Mouse (Mus musculus): ENCODE results near the gene Spred3. TPM values are rescaled to one million over a fixed set of nuclear protein-coding genes. Genes with fewer than 3 reads are reported as not detected.

Spred3 gene
- polyA plus RNA-seq, 1 experiment from 2014 or later, result 10.7 TPM

- no peak for ATAC-seq
- WGBS, result under 1% methylated on average over 43 of the region's 43 CpGs
- H3K4me2 ChIP-seq (ENCODE audit: low read length), result peak overlapping the region; percentile 61
- H3K4me3 ChIP-seq (ENCODE audit: low read depth, low read length), result peak overlapping the region; percentile 75
- H3K9me3 ChIP-seq (replicated peaks; ENCODE audit: control insufficient read depth, low read length, poor library complexity, severe bottlenecking), result no peaks in the 10 kb centered on the region
- peaks cover 19% of the 10 kb centered on the region for H3K36me3 ChIP-seq (ENCODE audit: control insufficient read depth, insufficient read depth, low read length)
- H3K27ac ChIP-seq (ENCODE audit: low read length), result no peak overlapping the region
- peaks cover 22% of the 10 kb centered on the region for H3K4me1 ChIP-seq (ENCODE audit: control insufficient read depth, insufficient read depth, low read length)
- H3K9ac ChIP-seq (ENCODE audit: low read depth, low read length), result peak overlapping the region; percentile 36; the same call in 1 of the 2 replicates
- H3K27me3 ChIP-seq (ENCODE audit: control insufficient read depth, insufficient read depth, low read depth, low read length), result peaks cover 37% of the 10 kb centered on the region
These were observed 747 bp upstream of the Spred3 start for GRCm38 (mm10) chr7:29170755-29171561.

DNA sequence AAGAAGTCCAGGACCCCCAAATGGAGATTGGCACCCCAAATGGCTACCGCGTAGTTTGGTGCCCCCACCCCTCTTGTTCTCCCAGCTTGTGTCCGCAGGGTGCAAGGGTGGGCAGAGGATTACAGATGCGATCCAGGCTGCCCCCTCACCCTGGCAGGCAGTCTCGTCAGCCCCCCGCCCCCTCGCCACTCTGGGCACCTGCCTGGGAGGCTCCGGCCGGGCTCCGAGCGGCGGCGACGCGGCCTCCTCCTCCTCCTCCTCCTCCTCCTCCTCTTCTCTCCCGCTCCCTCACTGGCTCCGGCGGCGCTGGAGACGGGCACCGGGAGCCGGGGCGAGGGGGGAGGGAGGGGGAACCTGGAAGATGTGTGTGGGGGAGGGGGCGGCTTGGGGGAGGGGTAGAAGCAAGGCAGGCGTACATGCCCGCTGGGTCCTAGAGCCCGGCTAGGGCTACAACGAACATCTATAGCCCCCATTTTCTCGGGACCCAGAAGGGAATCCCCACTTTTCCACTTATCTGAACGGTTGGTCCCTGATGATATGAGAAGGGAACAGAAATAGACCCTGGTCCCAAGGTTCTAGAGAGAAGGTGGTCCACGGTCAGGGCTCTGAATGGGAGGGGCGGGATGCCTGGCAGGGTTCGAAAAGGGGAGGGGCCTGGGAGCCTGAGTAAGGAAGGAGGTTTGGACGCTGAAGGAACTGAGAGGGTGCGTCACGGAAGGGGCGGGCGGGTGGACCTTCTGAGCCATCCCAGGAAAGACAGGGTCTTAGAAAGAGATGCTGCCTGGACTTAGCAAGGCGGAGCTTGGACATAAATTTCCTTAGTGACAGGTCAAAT, 763 bp downstream of the Spred3 start:
- Histone ChIP-seq H3K9me3 (replicated peaks; ENCODE audit: control insufficient read depth, low read length, poor library complexity, severe bottlenecking) (no peaks in the 10 kb centered on the region), H3K4me3 (ENCODE audit: low read depth, low read length) (peak overlapping the region; percentile 75), H3K4me1 (ENCODE audit: control insufficient read depth, insufficient read depth, low read length) (peaks cover 22% of the 10 kb centered on the region), H3K27ac (ENCODE audit: low read length) (peak overlapping the region; percentile 91), H3K4me2 (ENCODE audit: low read length) (peak overlapping the region; percentile 61), H3K9ac (ENCODE audit: low read depth, low read length) (peak overlapping the region; percentile 80), H3K36me3 (ENCODE audit: control insufficient read depth, insufficient read depth, low read length) (peaks cover 5% of the 10 kb centered on the region), H3K27me3 (ENCODE audit: control insufficient read depth, insufficient read depth, low read depth, low read length) (peaks cover 34% of the 10 kb centered on the region)
- 0% methylated on average over 21 of the region's 39 CpGs for WGBS
- peak; percentile 86 for ATAC-seq

DNA sequence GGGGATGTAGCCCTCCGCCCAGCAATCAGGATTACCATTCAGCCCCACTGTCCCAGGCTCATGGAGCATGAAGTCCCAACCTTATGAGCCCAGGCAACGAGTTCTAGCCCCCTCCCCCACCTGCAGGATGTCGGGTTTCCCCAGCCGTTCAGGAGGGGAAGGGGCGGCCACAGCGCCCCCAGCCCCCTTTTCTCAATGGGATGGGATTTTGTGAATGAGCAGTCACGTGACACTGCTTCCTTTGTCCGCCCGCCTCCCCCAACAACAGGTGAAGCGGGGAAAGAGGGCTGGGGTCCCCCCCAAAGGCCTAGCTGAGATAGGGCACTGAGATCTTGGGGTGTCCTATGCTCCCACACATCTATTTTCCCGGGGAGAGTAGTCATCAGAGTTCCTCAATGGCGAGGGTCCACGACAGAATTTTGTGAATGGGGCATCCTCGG, 1.4 kb downstream of the Spred3 start:
- H3K4me3 ChIP-seq (ENCODE audit: low read depth, low read length), result peak overlapping the region; percentile 75
- peaks cover under 1% of the 10 kb centered on the region for H3K36me3 ChIP-seq (ENCODE audit: control insufficient read depth, insufficient read depth, low read length)
- H3K9ac ChIP-seq (ENCODE audit: low read depth, low read length), result peak overlapping the region; percentile 80
- 0% methylated on average over 12 of the region's 14 CpGs for WGBS
- no peaks in the 10 kb centered on the region for H3K9me3 ChIP-seq (replicated peaks; ENCODE audit: control insufficient read depth, low read length, poor library complexity, severe bottlenecking)
- H3K4me1 ChIP-seq (ENCODE audit: control insufficient read depth, insufficient read depth, low read length), result peaks cover 22% of the 10 kb centered on the region
- H3K4me2 ChIP-seq (ENCODE audit: low read length), result peak overlapping the region; percentile 61
- ATAC-seq, result peak; percentile 20
- H3K27ac ChIP-seq (ENCODE audit: low read length), result peak overlapping the region; percentile 91
- H3K27me3 ChIP-seq (ENCODE audit: control insufficient read depth, insufficient read depth, low read depth, low read length), result peaks cover 28% of the 10 kb centered on the region

DNA sequence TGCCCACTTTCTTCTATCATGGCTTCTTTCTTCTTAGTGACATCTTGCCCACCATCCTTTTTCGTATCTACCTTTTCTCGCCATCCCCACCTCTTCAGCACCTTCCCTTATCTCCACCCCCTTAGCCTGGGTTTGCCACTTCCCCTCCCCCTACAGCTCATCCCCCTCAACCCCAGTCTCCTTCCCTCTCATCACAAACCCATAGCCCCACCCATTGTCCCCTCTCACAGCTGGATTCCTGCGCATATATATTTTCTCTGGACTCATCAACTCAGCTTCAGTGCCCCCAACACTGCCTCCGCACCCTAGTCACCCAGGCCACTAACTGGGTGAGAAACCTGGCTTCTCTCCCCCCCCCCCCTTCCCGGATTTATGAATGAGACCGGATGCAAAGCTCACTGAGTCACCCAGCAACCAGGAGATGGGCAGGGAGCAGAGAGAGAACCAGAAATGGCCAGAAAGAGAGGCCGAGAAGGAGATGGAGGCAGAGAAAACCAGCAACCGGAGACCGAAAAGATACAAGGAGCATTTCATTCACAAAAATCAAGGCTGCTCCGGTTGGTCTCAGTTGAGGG, 2.0 kb downstream of the Spred3 start:
- Histone ChIP-seq H3K4me3 (ENCODE audit: low read depth, low read length) (peak overlapping the region; percentile 75), H3K27ac (ENCODE audit: low read length) (peak overlapping the region; percentile 91), H3K4me1 (ENCODE audit: control insufficient read depth, insufficient read depth, low read length) (peaks cover 22% of the 10 kb centered on the region), H3K9me3 (replicated peaks; ENCODE audit: control insufficient read depth, low read length, poor library complexity, severe bottlenecking) (no peaks in the 10 kb centered on the region), H3K27me3 (ENCODE audit: control insufficient read depth, insufficient read depth, low read depth, low read length) (peaks cover 22% of the 10 kb centered on the region), H3K36me3 (ENCODE audit: control insufficient read depth, insufficient read depth, low read length) (no peaks in the 10 kb centered on the region; the same call in 1 of the 2 replicates), H3K4me2 (ENCODE audit: low read length) (peak overlapping the region; percentile 61), H3K9ac (ENCODE audit: low read depth, low read length) (peak overlapping the region; percentile 80)
- no peak for ATAC-seq
- WGBS, result 2% methylated on average over 10 of the region's 10 CpGs

GRCm38 (mm10) chr7:29167656-29168055, 2.6 kb downstream of the Spred3 start:
- ATAC-seq, result no peak
- Histone ChIP-seq H3K4me1 (ENCODE audit: control insufficient read depth, insufficient read depth, low read length) (peaks cover 22% of the 10 kb centered on the region), H3K9me3 (replicated peaks; ENCODE audit: control insufficient read depth, low read length, poor library complexity, severe bottlenecking) (no peaks in the 10 kb centered on the region), H3K27me3 (ENCODE audit: control insufficient read depth, insufficient read depth, low read depth, low read length) (peaks cover 17% of the 10 kb centered on the region), H3K36me3 (ENCODE audit: control insufficient read depth, insufficient read depth, low read length) (no peaks in the 10 kb centered on the region; the same call in 1 of the 2 replicates), H3K4me3 (ENCODE audit: low read depth, low read length) (peak overlapping the region; percentile 75), H3K9ac (ENCODE audit: low read depth, low read length) (peak overlapping the region; percentile 80), H3K27ac (ENCODE audit: low read length) (no peak overlapping the region), H3K4me2 (ENCODE audit: low read length) (peak overlapping the region; percentile 61)
- WGBS, result 9% methylated on average over 19 of the region's 19 CpGs

- 28% methylated on average over 9 of the region's 9 CpGs for WGBS
- peaks cover 5% of the 10 kb centered on the region for H3K4me1 ChIP-seq (ENCODE audit: control insufficient read depth, insufficient read depth, low read length)
- no peaks in the 10 kb centered on the region for H3K9me3 ChIP-seq (replicated peaks; ENCODE audit: control insufficient read depth, low read length, poor library complexity, severe bottlenecking)
- H3K27ac ChIP-seq (ENCODE audit: low read length), result no peak overlapping the region
- no peak for ATAC-seq
- no peak overlapping the region for H3K4me2 ChIP-seq (ENCODE audit: low read length)
- no peak overlapping the region for H3K9ac ChIP-seq (ENCODE audit: low read depth, low read length)
- peaks cover 4% of the 10 kb centered on the region for H3K27me3 ChIP-seq (ENCODE audit: control insufficient read depth, insufficient read depth, low read depth, low read length)
- H3K36me3 ChIP-seq (ENCODE audit: control insufficient read depth, insufficient read depth, low read length), result no peaks in the 10 kb centered on the region; the same call in 1 of the 2 replicates
- no peak overlapping the region for H3K4me3 ChIP-seq (ENCODE audit: low read depth, low read length)
These were observed 7.3 kb downstream of the Spred3 start for GRCm38 (mm10) chr7:29162750-29163525.

DNA sequence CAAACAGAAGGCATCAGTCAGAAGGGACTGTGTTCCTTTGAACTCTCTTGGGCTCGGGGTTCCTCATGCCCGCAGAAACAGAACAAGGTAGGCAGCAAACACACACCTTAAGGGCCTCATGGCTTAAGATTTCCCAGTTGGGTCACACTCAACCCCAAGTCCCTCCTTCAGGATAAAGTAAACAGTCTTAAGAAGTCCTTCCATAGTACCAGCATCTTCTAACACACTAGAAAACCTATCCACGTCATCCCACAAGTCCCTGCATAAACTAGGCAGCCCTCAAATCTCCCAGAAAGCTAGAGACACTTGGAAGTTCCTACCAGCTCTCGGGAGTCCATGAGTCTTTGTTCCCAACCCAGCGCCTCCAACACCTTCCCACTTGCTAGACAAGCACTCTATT, 7.9 kb downstream of the Spred3 start:
- WGBS, result 85% methylated on average over 5 of the region's 5 CpGs
- no peak overlapping the region for H3K4me2 ChIP-seq (ENCODE audit: low read length)
- ATAC-seq, result no peak

DNA sequence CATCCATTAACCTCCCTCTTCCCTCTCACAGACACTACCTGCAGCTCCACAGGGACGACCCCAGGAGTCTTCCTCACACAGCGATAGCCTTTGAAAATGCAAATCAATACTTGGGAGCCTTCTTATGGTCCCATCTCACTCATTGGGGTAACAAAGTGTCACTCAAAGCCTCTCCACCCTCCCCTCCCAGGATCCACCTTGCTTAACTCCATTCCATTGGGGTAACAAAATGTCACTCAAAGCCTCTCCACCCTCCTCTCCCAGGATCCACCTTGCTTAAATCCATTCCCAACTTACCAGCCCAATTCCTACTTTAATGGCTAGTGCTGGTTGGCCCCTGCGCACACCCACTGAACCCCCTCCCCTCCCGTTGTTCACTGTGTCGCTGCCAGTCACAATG, 11.9 kb downstream of the Spred3 start:
- no peak overlapping the region for H3K9ac ChIP-seq (ENCODE audit: low read depth, low read length)
- no peak overlapping the region for H3K4me3 ChIP-seq (ENCODE audit: low read depth, low read length)
- WGBS, result 0% methylated on average over 5 of the region's 5 CpGs
- H3K27me3 ChIP-seq (ENCODE audit: control insufficient read depth, insufficient read depth, low read depth, low read length), result peaks cover 4% of the 10 kb centered on the region
- peaks cover 8% of the 10 kb centered on the region for H3K4me1 ChIP-seq (ENCODE audit: control insufficient read depth, insufficient read depth, low read length)
- ATAC-seq, result no peak
- no peak overlapping the region for H3K4me2 ChIP-seq (ENCODE audit: low read length)
- H3K36me3 ChIP-seq (ENCODE audit: control insufficient read depth, insufficient read depth, low read length), result no peaks in the 10 kb centered on the region
- no peak overlapping the region for H3K27ac ChIP-seq (ENCODE audit: low read length)
- H3K9me3 ChIP-seq (replicated peaks; ENCODE audit: control insufficient read depth, low read length, poor library complexity, severe bottlenecking), result no peaks in the 10 kb centered on the region

More for the DNA sequence above, 7.9 kb downstream of the Spred3 start:
- no peak overlapping the region for H3K9ac ChIP-seq (ENCODE audit: low read depth, low read length)
- H3K4me3 ChIP-seq (ENCODE audit: low read depth, low read length), result no peak overlapping the region
- no peaks in the 10 kb centered on the region for H3K4me1 ChIP-seq (ENCODE audit: control insufficient read depth, insufficient read depth, low read length)
- H3K27ac ChIP-seq (ENCODE audit: low read length), result no peak overlapping the region
- H3K9me3 ChIP-seq (replicated peaks; ENCODE audit: control insufficient read depth, low read length, poor library complexity, severe bottlenecking), result no peaks in the 10 kb centered on the region
- H3K36me3 ChIP-seq (ENCODE audit: control insufficient read depth, insufficient read depth, low read length), result no peaks in the 10 kb centered on the region; the same call in 1 of the 2 replicates
- H3K27me3 ChIP-seq (ENCODE audit: control insufficient read depth, insufficient read depth, low read depth, low read length), result peaks cover 4% of the 10 kb centered on the region
